Comparison of ENCODE assay signal across 25 mouse cellular contexts in genomic region chr6:87517753-87518409, GRCm38 (mm10). TPM values are rescaled to one million over a fixed set of nuclear protein-coding genes. Genes with fewer than 3 reads are reported as not detected.
DNase-seq lines count a peak whose midpoint lies in the region; ATAC-seq and TF ChIP-seq lines count a peak whose summit lies in the region.
"Had no signal": no experiment of that assay in that cellular context is flagged by ENCODE, and none has a peak within 500 bp of the region (broad histone marks: within the 10 kb centered on the region; RNA-seq: fewer than 3 reads in every experiment).

No protein-coding gene starts in this region.

- TF ChIP-seq POLR2A in bone marrow macrophage, adult 2 months (IDR thresholded peaks at IDR 0.05; ENCODE audit: borderline replicate concordance, low read depth, low read length) = no peak

- DNase-seq in frontal cortex, postnatal 36 days (ENCODE audit: low spot score in 2 of 2) = no peak
- peak; percentile 54 for DNase-seq in brain, adult 2 months (ENCODE audit: low read depth, low spot score)
- no peak for DNase-seq in layer of hippocampus, adult 11-12 months (ENCODE audit: low spot score)
- DNase-seq: adrenal gland, adult 2 months; adrenal gland, postnatal 10 days; adrenal gland, postnatal 25 days; cerebellum, adult 11 months; cerebellum, adult 18-20 months; cerebellum, adult 8-10 months; cerebellum, adult 9-11 months; cerebellum, postnatal 14 days; cerebellum, postnatal 36 days; embryo, embryonic 11 days had no signal

- peaks cover 9% of the 10 kb centered on the region for H3K36me3 ChIP-seq in megakaryocyte, embryonic 14.5 days (replicated peaks; ENCODE audit: low read length)
- H3K36me3 ChIP-seq: embryonic facial prominence, embryonic 13.5 days; embryonic facial prominence, embryonic 15.5 days; forebrain, embryonic 10.5 days had no signal

- peaks cover 5% of the 10 kb centered on the region for H3K27me3 ChIP-seq in megakaryocyte, embryonic 14.5 days (replicated peaks)
- H3K27me3 ChIP-seq: embryonic facial prominence, embryonic 13.5 days; embryonic facial prominence, embryonic 15.5 days had no signal

- 0 out of 2 replicates have a peak, but pooled peaks cover 4% of the 10 kb centered on the region for H3K9me3 ChIP-seq in megakaryocyte, embryonic 14.5 days
- H3K9me3 ChIP-seq: embryonic facial prominence, embryonic 13.5 days; embryonic facial prominence, embryonic 15.5 days; forebrain, embryonic 10.5 days had no signal

- TF ChIP-seq CTCF in bone marrow macrophage, adult 2 months (IDR thresholded peaks at IDR 0.05; ENCODE audit: low read depth, low read length) = no peak

- peak overlapping the region; percentile 29 for H3K4me3 ChIP-seq in megakaryocyte, embryonic 14.5 days (replicated peaks)
- H3K4me3 ChIP-seq in bone marrow macrophage, adult 2 months (ENCODE audit: insufficient read depth, low read length) = no peak overlapping the region
- H3K4me3 ChIP-seq: embryonic facial prominence, embryonic 13.5 days; embryonic facial prominence, embryonic 15.5 days; erythroblast, embryonic 14.5 days; forebrain, embryonic 10.5 days had no signal

- peaks cover 62% of the 10 kb centered on the region for H3K4me1 ChIP-seq in megakaryocyte, embryonic 14.5 days
- peaks cover 61% of the 10 kb centered on the region for H3K4me1 ChIP-seq in bone marrow macrophage, adult 2 months (ENCODE audit: control insufficient read depth, insufficient read depth, low read length)
- H3K4me1 ChIP-seq: embryonic facial prominence, embryonic 13.5 days; embryonic facial prominence, embryonic 15.5 days; forebrain, embryonic 10.5 days had no signal

- ATAC-seq in frontal cortex, adult (ENCODE audit: low TSS enrichment) = peak; percentile 61
- ATAC-seq in megakaryocyte, adult 5-6 weeks (ENCODE audit: poor library complexity, severe bottlenecking) = no peak
- ATAC-seq in granulocyte monocyte progenitor cell, adult 5-6 weeks (replicated peaks; ENCODE audit: poor library complexity, severe bottlenecking) = no peak
- ATAC-seq: forebrain, embryonic 14.5 days; forebrain, embryonic 16.5 days had no signal

- peak overlapping the region; percentile 32; the same call in 1 of the 2 replicates for H3K27ac ChIP-seq in bone marrow macrophage, adult 2 months (ENCODE audit: insufficient read depth, low read depth, low read length)
- H3K27ac ChIP-seq: embryonic facial prominence, embryonic 13.5 days; embryonic facial prominence, embryonic 15.5 days; forebrain, embryonic 10.5 days had no signal

RNA-seq across cellular contexts. Expression of gene Arhgap25, which starts 15.2 kb away (rescaled TPM):
- polyA plus RNA-seq in megakaryocyte, embryonic 14.5 days (2012; ENCODE audit: insufficient read depth, low replicate concordance) = 8.3 TPM in 1 of 2 replicates, not detected in the other
- total RNA-seq in megakaryocyte, adult 5-6 weeks (2015) = 27.9 and 35.5 TPM in 2 replicates
- total RNA-seq in megakaryocyte, adult 5-6 weeks (2017) = 74.4 TPM in 2 replicates
- polyA plus RNA-seq in bone marrow macrophage, adult 2 months (2012; ENCODE audit: insufficient read depth, insufficient read length, missing spikeins) = 66.3 and 69.0 TPM in 2 replicates
- 14.3 and 15.7 TPM in 2 replicates for total RNA-seq in granulocyte monocyte progenitor cell, adult 5-6 weeks (2014; fragmentation: Nextera tagmentation)
- total RNA-seq in granulocyte monocyte progenitor cell, adult 5-6 weeks (2017) = 17.4 and 23.2 TPM in 2 replicates
- polyA plus RNA-seq: C2C12; erythroblast, embryonic 14.5 days had no signal
